Mouse (Mus musculus): ENCODE data around the gene Bcs1l.

Bcs1l gene

GRCm38 (mm10) chr1:74587773-74588445, at the start of gene Bcs1l, which contains the start of gene Zfp142:
Gene Bcs1l, plus strand, starts transcription at chr1:74588289.
Gene Zfp142, minus strand, starts transcription at chr1:74588246.
- DNase-seq (ENCODE audit: low spot score): peak; percentile 99

- peak; percentile 17 for DNase-seq (ENCODE audit: low spot score)
These were observed 49.4 kb upstream of the Bcs1l start for GRCm38 (mm10) chr1:74538650-74539049.

GRCm38 (mm10) chr1:74542451-74542961, 45.6 kb upstream of the Bcs1l start, which contains the start of gene Plcd4:
Gene Plcd4, plus strand, starts transcription at chr1:74542888.
- peak; percentile 43 for DNase-seq (ENCODE audit: low spot score)

GRCm38 (mm10) chr1:74544184-74544583, 43.9 kb upstream of the Bcs1l start, which contains the start of gene Usp37:
Gene Usp37, minus strand, starts transcription at chr1:74544284.
- no peak for DNase-seq (ENCODE audit: low spot score)

- DNase-seq (ENCODE audit: low spot score): no peak
These were observed 29.0 kb upstream of the Bcs1l start for GRCm38 (mm10) chr1:74559061-74559460.

GRCm38 (mm10) chr1:74565834-74566233, 22.3 kb upstream of the Bcs1l start:
- DNase-seq (ENCODE audit: low spot score): no peak

- no peak for DNase-seq (ENCODE audit: low spot score)
These were observed 18.1 kb upstream of the Bcs1l start for GRCm38 (mm10) chr1:74569739-74570719.

- no peak for DNase-seq (ENCODE audit: low spot score)
These were observed 5.5 kb upstream of the Bcs1l start for GRCm38 (mm10) chr1:74582621-74583020.

GRCm38 (mm10) chr1:74584616-74585398, 3.3 kb upstream of the Bcs1l start:
- DNase-seq (ENCODE audit: low spot score): peak; percentile 57

- DNase-seq (ENCODE audit: low spot score): no peak
These were observed 786 bp upstream of the Bcs1l start for GRCm38 (mm10) chr1:74587233-74587772.

GRCm38 (mm10) chr1:74594434-74594833, 6.3 kb downstream of the Bcs1l start:
- DNase-seq (ENCODE audit: low spot score): no peak

- DNase-seq (ENCODE audit: low spot score): no peak
These were observed 12.6 kb downstream of the Bcs1l start for GRCm38 (mm10) chr1:74600501-74601266.

- DNase-seq (ENCODE audit: low spot score): peak; percentile 91
These were observed 13.3 kb downstream of the Bcs1l start, which contains the start of the genes Rnf25 and Stk36 for GRCm38 (mm10) chr1:74601267-74601962. Gene Rnf25, minus strand, starts transcription at chr1:74601397. Gene Stk36, plus strand, starts transcription at chr1:74601445.

GRCm38 (mm10) chr1:74624183-74624582, 36.1 kb downstream of the Bcs1l start:
- DNase-seq (ENCODE audit: low spot score): no peak

GRCm38 (mm10) chr1:74626076-74626475, 38.0 kb downstream of the Bcs1l start:
- DNase-seq (ENCODE audit: low spot score): no peak

GRCm38 (mm10) chr1:74628001-74628400, 39.9 kb downstream of the Bcs1l start:
- DNase-seq (ENCODE audit: low spot score): no peak

GRCm38 (mm10) chr1:74632734-74633133, 44.6 kb downstream of the Bcs1l start:
- DNase-seq (ENCODE audit: low spot score): no peak
